Mouse (Mus musculus): ENCODE results near the gene Clec2l.

Gene Clec2l

GRCm38 (mm10) chr6:38719229-38719628, 56.4 kb downstream of the Clec2l start:
- DNase-seq (ENCODE audit: low spot score), result no peak

GRCm38 (mm10) chr6:38721361-38721760, 58.5 kb downstream of the Clec2l start:
- no peak for DNase-seq (ENCODE audit: low spot score)

- DNase-seq (ENCODE audit: low spot score), result no peak
Measured at GRCm38 (mm10) chr6:38725515-38725914, 62.6 kb downstream of the Clec2l start.

Measured in layer of hippocampus, adult 11-12 months (tissue).